Mouse (Mus musculus) heart, embryonic 14.5 days (tissue): ENCODE data around the gene Eif5a2. TPM values are rescaled to one million over a fixed set of nuclear protein-coding genes. Genes with fewer than 3 reads are reported as not detected.

Source experiments
- ATAC-seq: fragments of 200-750 bp; cut with Nextera tagmentation; 2 replicates; pipeline ENCODE4 v1.8.0; 2017; ENCODE audit warnings: low read depth, moderate TSS enrichment; ENCODE audit not compliant: insufficient number of reproducible peaks, insufficient read depth, low FRiP score
- H3K27ac ChIP-seq, 2 experiments: fragments of 200-500 bp in 1 of 2; fragments of 300-500 bp in 1 of 2; sonication (generic) in 1 of 2; replicated peaks in 1 of 2; 2 replicates each; pipeline ENCODE4 v1.5.1; 2012 to 2014; ENCODE audit warnings: low read depth in 2 of 2, low read length in 2 of 2, control low read depth in 1 of 2, mild to moderate bottlenecking in 1 of 2, mixed read lengths in 1 of 2; ENCODE audit not compliant: control insufficient read depth in 1 of 2, insufficient read depth in 1 of 2
- H3K27me3 ChIP-seq: fragments of 300-500 bp; sonication (generic); 2 replicates; pipeline ENCODE4 v1.6.1; 2014; ENCODE audit warnings: mild to moderate bottlenecking, low read length, control low read depth; ENCODE audit not compliant: control insufficient read depth, insufficient read depth
- H3K36me3 ChIP-seq: fragments of 300-500 bp; sonication (generic); 2 replicates; pipeline ENCODE4 v1.6.1; 2014; ENCODE audit warnings: mild to moderate bottlenecking, control low read depth, low read length, mixed read lengths; ENCODE audit not compliant: control insufficient read depth, insufficient read depth
- H3K4me1 ChIP-seq, 2 experiments: fragments of 200-500 bp in 1 of 2; fragments of 300-500 bp in 1 of 2; sonication (generic) in 1 of 2; 2 replicates each; pipeline ENCODE4 v1.6.1; 2012 to 2014; ENCODE audit warnings: low read length in 2 of 2, control low read depth in 1 of 2, mixed read lengths in 1 of 2; ENCODE audit not compliant: control insufficient read depth in 2 of 2, insufficient read depth in 2 of 2
- H3K4me2 ChIP-seq: fragments of 300-500 bp; sonication (generic); 2 replicates; pipeline ENCODE4 v1.6.1; 2014; ENCODE audit warnings: mild to moderate bottlenecking, low read length
- H3K4me3 ChIP-seq, 2 experiments: fragments of 200-500 bp in 1 of 2; fragments of 300-500 bp in 1 of 2; sonication (generic) in 1 of 2; 2 replicates each; pipeline ENCODE4 v1.5.1; 2012 to 2014; ENCODE audit warnings: low read length in 2 of 2, mild to moderate bottlenecking in 2 of 2, control low read depth in 1 of 2, low read depth in 1 of 2, moderate library complexity in 1 of 2; ENCODE audit not compliant: control insufficient read depth in 1 of 2, insufficient read depth in 1 of 2
- H3K9ac ChIP-seq: fragments of 300-500 bp; sonication (generic); 2 replicates; pipeline ENCODE4 v1.6.1; 2014; ENCODE audit warnings: mild to moderate bottlenecking, low read length
- H3K9me3 ChIP-seq: fragments of 300-500 bp; sonication (generic); 2 replicates; pipeline ENCODE4 v1.6.1; 2016; ENCODE audit warnings: low read length, control low read depth; ENCODE audit not compliant: control insufficient read depth
- WGBS: fragments of 180-500 bp; shearing (Covaris S2); extraction: QIAGEN DNeasy Blood & Tissue Kit; methylation state at CpG from one replicate; pipeline ENCODE4 v1.1.7; 2014; 5-methylcytosine and 5-hydroxymethylcytosine counted together
- polyA plus RNA-seq: library from polyadenylated mRNA; unstranded; fragments of >200 nt; fragmentation: Nextera tagmentation; extraction: Ambion mirVana; gene quantifications from 2 replicates; pipeline ENCODE4 v1.2.1, GENCODE M21; 2014

Eif5a2 gene
- polyA plus RNA-seq, 1 experiment from 2014 or later = 12.7 TPM

DNA sequence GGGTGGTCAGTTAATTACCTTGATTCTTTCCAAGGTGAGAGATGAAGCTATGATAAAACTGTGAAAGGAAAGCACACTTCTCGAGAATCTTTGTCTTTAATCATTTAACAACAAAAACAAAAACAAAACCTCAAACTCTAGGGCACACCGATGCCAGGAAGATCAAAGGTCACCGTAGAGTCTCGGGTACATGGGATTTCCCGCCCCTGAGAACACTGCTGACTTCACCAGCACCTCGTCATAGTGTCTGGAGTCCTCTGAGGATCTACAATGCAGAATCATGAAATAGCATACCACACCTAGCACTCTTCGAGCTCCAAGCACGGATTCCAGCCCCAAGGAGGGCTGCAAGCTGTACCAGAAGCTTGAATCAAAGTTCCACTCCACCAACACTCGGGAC, 565 bp upstream of the Eif5a2 start:
- Histone ChIP-seq H3K27ac (no peak overlapping the region), H3K4me2 (peak overlapping the region; percentile 97), H3K4me1 (peaks cover 5% of the 10 kb centered on the region in 2 experiments), H3K9me3 (no peaks in the 10 kb centered on the region), H3K27me3 (no peaks in the 10 kb centered on the region), H3K36me3 (0 out of 2 replicates have a peak, but pooled peaks cover 7% of the 10 kb centered on the region), H3K4me3 (peak overlapping the region; percentile 63 to 81; a peak in 2 of 4 replicates), H3K9ac (no peak overlapping the region)
- WGBS = 77% methylated on average over 9 of the region's 9 CpGs
- no peak for ATAC-seq

DNA sequence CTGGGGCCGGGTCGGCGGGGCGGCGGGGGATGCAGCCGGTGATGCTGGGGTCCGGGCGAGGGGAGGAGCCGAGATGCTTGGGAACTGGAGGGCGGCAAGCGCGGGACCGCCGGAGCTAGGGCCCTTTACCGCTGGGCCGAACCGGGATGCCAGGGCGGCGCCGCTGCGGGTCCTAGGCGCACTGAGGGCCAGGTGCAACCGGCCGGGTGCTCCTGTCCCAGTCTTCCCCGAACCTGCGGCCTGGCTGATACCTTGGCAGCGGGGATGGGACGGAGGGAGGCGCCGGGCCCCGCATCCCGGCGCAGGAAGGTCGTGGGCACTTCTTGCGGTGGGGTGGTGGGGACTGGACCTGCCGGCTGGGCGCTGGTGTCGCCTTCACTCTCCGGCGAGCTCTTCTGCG, 346 bp downstream of the Eif5a2 start:
- H3K9me3 ChIP-seq = no peaks in the 10 kb centered on the region
- H3K27ac ChIP-seq = no peak overlapping the region
- peaks cover 5% of the 10 kb centered on the region in 2 experiments for H3K4me1 ChIP-seq
- H3K27me3 ChIP-seq = no peaks in the 10 kb centered on the region
- H3K9ac ChIP-seq = peak overlapping the region; percentile 84
- H3K4me3 ChIP-seq = peak overlapping the region; percentile 63 to 81
- ATAC-seq = no peak
- 0 out of 2 replicates have a peak, but pooled peaks cover 7% of the 10 kb centered on the region for H3K36me3 ChIP-seq
- under 1% methylated on average over 36 of the region's 41 CpGs for WGBS
- H3K4me2 ChIP-seq = peak overlapping the region; percentile 97

DNA sequence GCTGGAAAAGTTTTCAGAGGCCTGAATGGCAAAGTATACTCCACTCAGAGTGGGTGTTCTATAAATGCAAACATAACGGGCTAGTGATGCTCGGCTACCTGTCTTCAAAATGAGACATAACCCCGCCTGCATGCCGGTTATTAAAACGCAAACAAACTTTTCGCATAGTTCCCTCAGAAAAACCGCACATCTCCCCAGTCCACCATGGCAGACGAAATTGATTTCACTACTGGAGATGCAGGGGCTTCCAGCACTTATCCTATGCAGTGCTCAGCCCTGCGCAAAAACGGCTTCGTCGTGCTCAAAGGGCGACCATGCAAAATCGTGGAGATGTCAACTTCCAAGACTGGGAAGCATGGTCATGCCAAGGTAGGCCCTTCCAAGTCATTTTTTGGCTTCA, 772 bp downstream of the Eif5a2 start:
- WGBS = 15% methylated on average over 14 of the region's 14 CpGs
- peaks cover 5% of the 10 kb centered on the region in 2 experiments for H3K4me1 ChIP-seq
- no peak overlapping the region for H3K27ac ChIP-seq
- H3K9me3 ChIP-seq = no peaks in the 10 kb centered on the region
- 0 out of 2 replicates have a peak, but pooled peaks cover 7% of the 10 kb centered on the region for H3K36me3 ChIP-seq
- H3K9ac ChIP-seq = peak overlapping the region; percentile 84
- H3K4me2 ChIP-seq = peak overlapping the region; percentile 97
- no peaks in the 10 kb centered on the region for H3K27me3 ChIP-seq
- peak overlapping the region; percentile 63 to 81 for H3K4me3 ChIP-seq
- ATAC-seq = no peak

DNA sequence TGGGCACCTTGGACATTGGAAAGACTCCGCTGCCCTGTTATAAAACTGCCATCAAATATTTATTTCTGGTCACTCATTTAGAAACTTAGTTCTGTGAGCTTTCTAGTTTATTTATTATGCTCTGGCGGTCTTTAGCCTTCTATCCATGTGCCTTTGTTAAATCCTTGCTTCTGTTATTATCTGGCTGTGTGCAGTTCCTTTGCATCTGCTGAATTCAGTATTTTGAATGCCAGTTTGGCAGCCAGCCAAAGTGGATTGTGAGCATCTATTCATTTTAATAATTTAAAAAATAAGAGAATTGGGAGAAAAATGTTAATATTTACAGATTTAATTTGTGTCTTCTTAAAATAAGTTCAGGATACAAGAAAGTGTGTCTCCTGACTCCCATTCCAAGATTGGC, 3.1 kb downstream of the Eif5a2 start:
- 91% methylated on average over 2 of the region's 2 CpGs for WGBS
- Histone ChIP-seq H3K4me2 (no peak overlapping the region), H3K4me1 (peaks cover 5% of the 10 kb centered on the region in 2 experiments), H3K4me3 (no peak overlapping the region), H3K9me3 (no peaks in the 10 kb centered on the region), H3K9ac (no peak overlapping the region), H3K27me3 (no peaks in the 10 kb centered on the region), H3K36me3 (0 out of 2 replicates have a peak, but pooled peaks cover 7% of the 10 kb centered on the region), H3K27ac (no peak overlapping the region)
- ATAC-seq = no peak

DNA sequence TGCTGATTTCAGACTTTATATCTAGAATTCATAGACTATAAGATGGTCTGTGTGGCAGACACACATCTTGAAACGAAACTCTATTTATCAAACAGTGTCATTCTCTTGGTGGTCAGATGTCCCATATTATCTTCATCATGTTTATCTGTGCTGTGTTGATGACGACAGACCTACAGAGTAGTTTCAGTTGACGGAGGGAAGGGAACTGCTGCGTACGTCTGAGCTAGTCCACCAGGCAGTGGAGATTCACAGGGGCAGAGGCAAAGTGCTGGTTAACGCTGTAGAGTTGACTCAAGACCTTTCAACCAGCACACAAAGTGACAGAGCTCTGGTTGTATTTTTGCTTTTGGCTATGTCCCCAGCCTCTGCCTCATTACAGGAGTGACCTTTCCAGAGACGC, 13.8 kb downstream of the Eif5a2 start:
- no peak for ATAC-seq
- no peaks in the 10 kb centered on the region for H3K27me3 ChIP-seq
- H3K9ac ChIP-seq = no peak overlapping the region
- no peaks in the 10 kb centered on the region for H3K36me3 ChIP-seq
- no peak overlapping the region for H3K27ac ChIP-seq
- no peaks in the 10 kb centered on the region for H3K9me3 ChIP-seq
- no peak overlapping the region for H3K4me2 ChIP-seq
- WGBS = 74% methylated on average over 7 of the region's 7 CpGs
- no peaks in the 10 kb centered on the region for H3K4me1 ChIP-seq
- no peak overlapping the region for H3K4me3 ChIP-seq

DNA sequence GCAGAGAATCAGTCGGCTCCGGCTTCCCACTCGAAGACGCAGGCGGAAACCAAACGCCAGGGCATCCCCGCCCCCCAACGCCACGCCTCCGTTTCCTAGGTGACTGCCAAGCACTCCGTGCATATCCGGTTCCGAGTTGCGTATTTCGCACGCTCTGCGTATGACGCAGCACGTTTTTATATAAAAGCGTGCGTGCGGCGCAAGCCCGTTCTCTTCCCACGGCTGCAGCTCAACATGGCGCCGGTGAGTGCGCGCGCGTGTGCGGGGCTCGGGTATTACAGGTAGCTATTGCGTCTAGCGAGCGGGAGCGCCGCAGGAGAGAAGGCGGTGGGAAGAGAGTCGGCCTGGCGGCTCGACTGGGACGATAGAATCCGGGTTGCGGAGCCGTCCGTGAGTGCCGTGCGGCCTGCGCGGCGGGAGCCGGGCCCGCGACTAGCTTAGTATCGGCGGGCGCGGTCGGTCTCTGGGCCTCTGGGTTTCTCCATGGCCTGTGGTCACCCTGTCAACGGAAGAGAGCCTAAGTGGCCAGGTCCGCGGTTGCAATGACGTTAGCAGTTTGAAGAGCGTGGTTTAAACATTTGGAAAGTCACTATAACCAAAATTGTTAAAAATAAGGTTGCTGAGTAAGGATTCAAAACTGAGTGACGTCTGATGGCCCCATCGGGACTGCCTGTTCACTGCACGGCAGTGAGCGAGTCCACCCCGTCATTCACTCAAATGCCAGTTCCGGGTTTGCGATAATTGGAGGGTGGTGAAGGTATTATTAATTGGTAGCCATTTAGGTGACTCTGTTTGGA, 24.4 kb downstream of the Eif5a2 start, which contains the start of gene Rpl22l1:
Gene Rpl22l1, plus strand, starts transcription at position 136 of the 797 bp plus-strand sequence.
- Histone ChIP-seq H3K9me3 (no peaks in the 10 kb centered on the region), H3K4me2 (peak within 1 kb of the TSS; percentile 72), H3K27me3 (no peaks in the 10 kb centered on the region), H3K9ac (peak within 1 kb of the TSS; percentile 94), H3K4me3 (peak within 1 kb of the TSS; percentile 83 to 93), H3K4me1 (peaks cover 0 to 9% of the 10 kb centered on the region in 2 experiments; a peak in 1 of 4 replicates), H3K36me3 (peaks cover 34% of the 10 kb centered on the region), H3K27ac (peak within 1 kb of the TSS; percentile 63 to 76)
- under 1% methylated on average over 72 of the region's 72 CpGs for WGBS
- peak; percentile 99 for ATAC-seq

DNA sequence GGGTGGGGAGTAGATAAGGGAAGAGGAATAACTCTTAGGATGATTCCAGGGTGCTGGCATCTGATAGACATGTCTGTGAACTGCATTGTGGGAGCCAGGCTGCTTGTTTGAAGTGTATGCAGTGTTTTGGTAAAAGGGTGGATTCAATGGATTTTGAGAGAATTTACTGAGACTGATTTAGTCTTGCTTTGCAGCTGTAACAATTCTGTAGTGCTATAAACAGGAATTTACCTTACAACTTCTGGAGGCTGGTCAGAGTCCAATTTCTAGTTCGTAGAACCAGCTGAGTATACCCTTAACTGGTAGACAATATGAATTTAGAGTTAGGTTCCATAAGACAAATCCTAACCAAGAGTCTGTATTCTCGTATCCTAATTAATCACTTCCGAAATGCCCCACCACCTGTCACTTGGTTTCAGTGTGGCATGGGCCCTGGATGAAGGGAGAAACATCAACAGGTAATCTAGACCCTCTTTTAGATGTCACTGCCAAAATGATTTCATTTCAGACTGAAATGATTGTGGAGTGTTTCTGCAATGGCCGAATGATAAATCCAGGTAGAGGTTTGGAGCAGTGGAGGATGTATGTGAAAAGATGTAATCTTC, 27.1 kb downstream of the Eif5a2 start:
- no peaks in the 10 kb centered on the region for H3K27me3 ChIP-seq
- no peak overlapping the region for H3K4me2 ChIP-seq
- H3K9me3 ChIP-seq = no peaks in the 10 kb centered on the region
- H3K9ac ChIP-seq = no peak overlapping the region
- H3K36me3 ChIP-seq = peaks cover 34% of the 10 kb centered on the region
- no peak overlapping the region for H3K4me3 ChIP-seq
- H3K4me1 ChIP-seq = peaks cover 0 to 9% of the 10 kb centered on the region in 2 experiments; a peak in 1 of 4 replicates
- WGBS = 93% methylated on average over 4 of the region's 4 CpGs
- H3K27ac ChIP-seq = no peak overlapping the region
- no peak for ATAC-seq
